Mouse (Mus musculus): ENCODE data around the gene 9130213A22Rik. TPM values are rescaled to one million over a fixed set of nuclear protein-coding genes. Genes with fewer than 3 reads are reported as not detected.
A peak's percentile ranks its signal among the peaks of the same experiment; 100 is the strongest.

Gene 9130213A22Rik
- total RNA-seq, 2 experiments from 2014 or later, result 0.29 to 0.56 TPM

- DNase-seq (ENCODE audit: low spot score in 2 of 2), result peak; percentile 64 to 84
Observed at GRCm38 (mm10) chr11:69123693-69124497, 1.5 kb upstream of the 9130213A22Rik start.

- peak; percentile 78 to 87 for DNase-seq (ENCODE audit: low spot score in 2 of 2)
Observed at GRCm38 (mm10) chr11:69123056-69123692, 785 bp upstream of the 9130213A22Rik start.

GRCm38 (mm10) chr11:69121741-69122335 is 551 bp downstream of the 9130213A22Rik start:
- DNase-seq (ENCODE audit: low spot score in 2 of 2), result no peak

GRCm38 (mm10) chr11:69121001-69121740 is 1.2 kb downstream of the 9130213A22Rik start:
- no peak for DNase-seq (ENCODE audit: low spot score in 2 of 2)

GRCm38 (mm10) chr11:69120221-69121000 is 2.0 kb downstream of the 9130213A22Rik start, which contains the start of gene Hes7:
TSS of gene Hes7 (plus strand) at chr11:69120404.
- no peak for DNase-seq (ENCODE audit: low spot score in 2 of 2)

- no peak for DNase-seq (ENCODE audit: low spot score in 2 of 2)
Observed at GRCm38 (mm10) chr11:69119446-69120155, 2.8 kb downstream of the 9130213A22Rik start.

GRCm38 (mm10) chr11:69118765-69119164 is 3.6 kb downstream of the 9130213A22Rik start:
- DNase-seq (ENCODE audit: low spot score in 2 of 2), result peak; percentile 58 to 72

- peak in 1 of 2 experiments; percentile 48 for DNase-seq (ENCODE audit: low spot score in 2 of 2)
Observed at GRCm38 (mm10) chr11:69117737-69118695, 4.4 kb downstream of the 9130213A22Rik start.

- DNase-seq (ENCODE audit: low spot score in 2 of 2), result no peak
Observed at GRCm38 (mm10) chr11:69116843-69117242, 5.5 kb downstream of the 9130213A22Rik start.

GRCm38 (mm10) chr11:69114621-69115020 is 7.8 kb downstream of the 9130213A22Rik start:
- DNase-seq (ENCODE audit: low spot score in 2 of 2), result no peak

- DNase-seq (ENCODE audit: low spot score in 2 of 2), result no peak
Observed at GRCm38 (mm10) chr11:69114018-69114417, 8.4 kb downstream of the 9130213A22Rik start.

GRCm38 (mm10) chr11:69111865-69112264 is 10.5 kb downstream of the 9130213A22Rik start:
- DNase-seq (ENCODE audit: low spot score in 2 of 2), result no peak

GRCm38 (mm10) chr11:69111051-69111810 is 11.2 kb downstream of the 9130213A22Rik start:
- DNase-seq (ENCODE audit: low spot score in 2 of 2), result no peak

GRCm38 (mm10) chr11:69110319-69111046 is 11.9 kb downstream of the 9130213A22Rik start:
- peak; percentile 92 to 94 for DNase-seq (ENCODE audit: low spot score in 2 of 2)

- DNase-seq (ENCODE audit: low spot score in 2 of 2), result peak in 1 of 2 experiments; percentile 12
Observed at GRCm38 (mm10) chr11:69109032-69109900, 13.1 kb downstream of the 9130213A22Rik start.

GRCm38 (mm10) chr11:69108223-69108622 is 14.2 kb downstream of the 9130213A22Rik start:
- no peak for DNase-seq (ENCODE audit: low spot score in 2 of 2)
